8 mouse cellular contexts compared by ENCODE assay signal in genomic region chr7:133856278-133856677, GRCm38 (mm10).
A peak's percentile ranks its signal among the peaks of the same experiment; 100 is the strongest.
DNase-seq lines count a peak whose midpoint lies in the region; ATAC-seq lines count a peak whose summit lies in the region.

No protein-coding gene starts in this region.

- no peaks in the 10 kb centered on the region for H3K36me3 ChIP-seq in lung, embryonic 16.5 days (ENCODE audit: control insufficient read depth, insufficient read depth, low read length)

- peak; percentile 9 for DNase-seq in MEL-GATA-1-ER (ENCODE audit: extremely low read depth, low read depth)
- DNase-seq in brain, embryonic 18.5 days (ENCODE audit: low read depth, low spot score): peak; percentile 46
- peak; percentile 53 for DNase-seq in fibroblast of lung, adult 2 months (ENCODE audit: low read depth)
- DNase-seq in heart, postnatal 25 days (ENCODE audit: low spot score): peak; percentile 18
- peak; percentile 67 to 84 for DNase-seq in layer of hippocampus, adult 8-10 months (ENCODE audit: low spot score in 2 of 2)
- DNase-seq in ovary, postnatal 14 days (ENCODE audit: low spot score): peak; percentile 75
- DNase-seq in urinary bladder, postnatal 14 days (ENCODE audit: low spot score): peak; percentile 69

- peak; percentile 51 for ATAC-seq in lung, embryonic 16.5 days (ENCODE audit: low read depth)

- no peak overlapping the region for H3K9ac ChIP-seq in lung, embryonic 16.5 days (ENCODE audit: low read length)

- H3K27ac ChIP-seq in lung, embryonic 16.5 days (ENCODE audit: low read length): no peak overlapping the region

- H3K4me1 ChIP-seq in lung, embryonic 16.5 days (replicated peaks; ENCODE audit: control insufficient read depth, insufficient read depth, low read length): peaks cover 3% of the 10 kb centered on the region; the same call in 1 of the 2 replicates

- H3K4me3 ChIP-seq in lung, embryonic 16.5 days (ENCODE audit: low read length): no peak overlapping the region

- intact Hi-C loops in heart, postnatal 25 days (cut with DNase I): loop anchor here (1.0 to 5.0 kb wide), 4 partner anchors 367 to 1631 kb away; no protein-coding TSS in a partner anchor

- H3K4me2 ChIP-seq in lung, embryonic 16.5 days (ENCODE audit: low read depth, low read length): no peak overlapping the region

- no peaks in the 10 kb centered on the region for H3K9me3 ChIP-seq in lung, embryonic 16.5 days (ENCODE audit: control insufficient read depth, low read length)

- H3K27me3 ChIP-seq in lung, embryonic 16.5 days (ENCODE audit: control insufficient read depth, insufficient read depth, low read depth, low read length): no peaks in the 10 kb centered on the region

- 14% methylated on average over 3 of the region's 3 CpGs for WGBS in lung, embryonic 16.5 days

Comparison
In these comparisons a context has a peak if more than half of its experiments do, and no peak if none do; other contexts are left out.
1. DNase-seq: peak in every context shown above with its lines; median percentile 76 in layer of hippocampus, adult 8-10 months; 75 in ovary, postnatal 14 days; 69 in urinary bladder, postnatal 14 days; 53 in fibroblast of lung, adult 2 months; 46 in brain, embryonic 18.5 days; 18 in heart, postnatal 25 days; 9 in MEL-GATA-1-ER.